Mouse (Mus musculus): ENCODE data around the gene 4930503B20Rik.

The 4930503B20Rik gene

DNA sequence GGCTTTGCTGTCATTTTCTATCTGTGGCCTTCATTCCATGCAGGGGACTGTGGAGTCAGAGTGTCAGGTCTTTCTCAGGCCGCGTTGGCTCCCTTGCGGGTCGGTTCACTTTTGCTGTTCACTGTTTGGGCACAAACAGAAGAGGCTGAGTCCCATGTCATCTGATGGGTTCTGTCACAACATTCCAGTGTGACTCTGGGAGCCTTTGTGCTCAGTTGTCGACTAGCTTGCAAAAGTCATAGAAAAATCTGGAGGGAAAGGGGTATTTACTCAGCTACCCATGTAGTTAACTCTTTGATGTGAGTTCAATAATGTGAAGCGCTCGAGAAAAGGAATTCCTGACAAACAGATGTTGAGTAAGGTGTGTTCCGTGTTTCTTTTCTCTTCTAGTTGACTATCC lies 54.7 kb downstream of the 4930503B20Rik start:
- no peak for DNase-seq

DNA sequence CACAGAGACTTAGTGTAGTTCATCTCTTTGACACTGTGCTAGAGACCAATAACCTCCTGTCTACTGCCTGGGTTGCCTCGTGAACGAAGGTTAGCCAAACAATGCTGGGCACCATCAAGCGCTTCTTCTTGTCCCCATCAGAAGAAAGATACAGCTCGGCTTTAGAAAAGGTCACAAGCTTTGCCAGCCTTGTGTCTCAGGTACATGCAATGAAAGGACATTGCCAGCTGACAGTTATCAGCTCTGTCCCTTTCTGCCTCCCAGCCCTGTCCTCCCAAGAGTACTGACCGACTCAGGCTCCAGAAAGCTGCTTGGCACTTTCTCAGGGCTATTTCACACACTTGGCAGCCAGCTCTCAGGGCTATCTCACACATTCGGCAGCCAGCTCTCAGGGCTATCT lies 55.7 kb downstream of the 4930503B20Rik start:
- no peak for DNase-seq

Measured in right cerebral cortex, postnatal 4 days (tissue).